Mouse (Mus musculus) lung, adult 2 months (tissue): Measurements from ENCODE around the gene Grik4.

Experiments
- CTCF ChIP-seq: fragments of 200-500 bp; IDR thresholded peaks from 2 replicates; pipeline ENCODE4 v1.5.1; 2011; ENCODE audit warnings: mild to moderate bottlenecking, low read length, control low read depth; ENCODE audit not compliant: insufficient read depth
- POLR2A ChIP-seq: fragments of 200-500 bp; IDR thresholded peaks from 2 replicates; pipeline ENCODE4 v1.6.1; 2011; ENCODE audit warnings: low read depth, mild to moderate bottlenecking, control low read depth, low read length, borderline replicate concordance; ENCODE audit errors: extremely low read depth

GRCm38 (mm10) chr9:42647596-42647995 lies 296.7 kb downstream of the Grik4 start:
- no peak for TF ChIP-seq CTCF
- no peak for TF ChIP-seq POLR2A
